Mouse (Mus musculus) stomach, embryonic 16.5 days (tissue): ENCODE data around the gene Rfx7. TPM values are rescaled to one million over a fixed set of nuclear protein-coding genes. Genes with fewer than 3 reads are reported as not detected.

Experiments
- ATAC-seq: fragments of 200-750 bp; cut with Nextera tagmentation; 2 replicates; pipeline ENCODE4 v1.8.0; 2017; ENCODE audit warnings: moderate number of reproducible peaks, moderate TSS enrichment; ENCODE audit not compliant: insufficient read depth, low FRiP score
- H3K27ac ChIP-seq: fragments of 300-500 bp; sonication (generic); 2 replicates; pipeline ENCODE4 v1.5.1; 2014; ENCODE audit warnings: low read length
- H3K27me3 ChIP-seq: fragments of 300-500 bp; sonication (generic); 2 replicates; pipeline ENCODE4 v1.6.1; 2014; ENCODE audit warnings: low read length, control low read depth, mixed read lengths; ENCODE audit not compliant: control insufficient read depth, insufficient read depth
- H3K36me3 ChIP-seq: fragments of 300-500 bp; sonication (generic); 2 replicates; pipeline ENCODE4 v1.6.1; 2014; ENCODE audit warnings: low read length; ENCODE audit not compliant: control insufficient read depth, insufficient read depth
- H3K4me1 ChIP-seq: fragments of 300-500 bp; sonication (generic); 2 replicates; pipeline ENCODE4 v1.6.1; 2014; ENCODE audit warnings: low read length, control low read depth, mixed read lengths; ENCODE audit not compliant: control insufficient read depth, insufficient read depth
- H3K4me2 ChIP-seq: fragments of 300-500 bp; sonication (generic); 2 replicates; pipeline ENCODE4 v1.6.1; 2014; ENCODE audit warnings: low read depth, low read length, mixed read lengths
- H3K4me3 ChIP-seq: fragments of 300-500 bp; sonication (generic); replicated peaks from 2 replicates; pipeline ENCODE4 v1.5.1; 2014; ENCODE audit warnings: mild to moderate bottlenecking, low read length
- H3K9ac ChIP-seq: fragments of 300-500 bp; sonication (generic); 2 replicates; pipeline ENCODE4 v1.6.1; 2014; ENCODE audit warnings: low read length
- H3K9me3 ChIP-seq: fragments of 300-500 bp; sonication (generic); replicated peaks from 2 replicates; pipeline ENCODE4 v1.6.1; 2016; ENCODE audit warnings: low read length, control low read depth; ENCODE audit not compliant: control insufficient read depth
- WGBS: fragments of 180-500 bp; shearing (Covaris S2); extraction: QIAGEN DNeasy Blood & Tissue Kit; methylation state at CpG from one replicate; pipeline ENCODE4 v1.1.7; 2014; 5-methylcytosine and 5-hydroxymethylcytosine counted together
- polyA plus RNA-seq: library from polyadenylated mRNA; unstranded; fragments of >200 nt; fragmentation: Nextera tagmentation; extraction: Ambion mirVana; gene quantifications from 2 replicates; pipeline ENCODE4 v1.2.1, GENCODE M21; 2015

Rfx7 gene
- polyA plus RNA-seq, 1 experiment from 2014 or later: 8.8 TPM

GRCm38 (mm10) chr9:72627598-72627997 is 95.6 kb downstream of the Rfx7 start:
- no peak overlapping the region for H3K9ac ChIP-seq
- H3K4me3 ChIP-seq: no peak overlapping the region
- peaks cover 15% of the 10 kb centered on the region for H3K4me1 ChIP-seq
- H3K4me2 ChIP-seq: no peak overlapping the region
- no peaks in the 10 kb centered on the region for H3K27me3 ChIP-seq
- peak overlapping the region; percentile 4 for H3K27ac ChIP-seq
- no peaks in the 10 kb centered on the region for H3K36me3 ChIP-seq
- H3K9me3 ChIP-seq: no peaks in the 10 kb centered on the region
- no peak for ATAC-seq
- WGBS: 20% methylated on average over 1 of the region's 1 CpGs

- Histone ChIP-seq H3K27ac (peak overlapping the region; percentile 57), H3K27me3 (no peaks in the 10 kb centered on the region), H3K9me3 (no peaks in the 10 kb centered on the region), H3K4me3 (no peak overlapping the region), H3K4me1 (peaks cover 15% of the 10 kb centered on the region), H3K9ac (no peak overlapping the region), H3K4me2 (no peak overlapping the region), H3K36me3 (no peaks in the 10 kb centered on the region)
- 12% methylated on average over 2 of the region's 2 CpGs for WGBS
- peak; percentile 69; the same call in 1 of the 2 replicates for ATAC-seq
Observed at GRCm38 (mm10) chr9:72628591-72628990, 96.6 kb downstream of the Rfx7 start.

GRCm38 (mm10) chr9:72632198-72632597 is 100.2 kb downstream of the Rfx7 start:
- H3K4me2 ChIP-seq: no peak overlapping the region
- H3K9me3 ChIP-seq: no peaks in the 10 kb centered on the region
- 19% methylated on average over 1 of the region's 1 CpGs for WGBS
- peaks cover 15% of the 10 kb centered on the region for H3K4me1 ChIP-seq
- H3K4me3 ChIP-seq: no peak overlapping the region
- no peak overlapping the region for H3K9ac ChIP-seq
- H3K27me3 ChIP-seq: no peaks in the 10 kb centered on the region
- H3K27ac ChIP-seq: no peak overlapping the region
- ATAC-seq: no peak
- no peaks in the 10 kb centered on the region for H3K36me3 ChIP-seq

GRCm38 (mm10) chr9:72635134-72635533 is 103.1 kb downstream of the Rfx7 start:
- H3K4me3 ChIP-seq: no peak overlapping the region
- no peaks in the 10 kb centered on the region for H3K36me3 ChIP-seq
- no peak overlapping the region for H3K9ac ChIP-seq
- ATAC-seq: no peak
- no peaks in the 10 kb centered on the region for H3K9me3 ChIP-seq
- H3K27ac ChIP-seq: no peak overlapping the region
- peaks cover 8% of the 10 kb centered on the region for H3K4me1 ChIP-seq
- no peaks in the 10 kb centered on the region for H3K27me3 ChIP-seq
- no peak overlapping the region for H3K4me2 ChIP-seq

- H3K9ac ChIP-seq: no peak overlapping the region
- 80% methylated on average over 7 of the region's 7 CpGs for WGBS
- H3K27me3 ChIP-seq: no peaks in the 10 kb centered on the region
- no peak overlapping the region for H3K4me3 ChIP-seq
- H3K36me3 ChIP-seq: no peaks in the 10 kb centered on the region
- no peaks in the 10 kb centered on the region for H3K9me3 ChIP-seq
- H3K4me2 ChIP-seq: no peak overlapping the region
- ATAC-seq: no peak
- H3K4me1 ChIP-seq: peaks cover 21% of the 10 kb centered on the region
- H3K27ac ChIP-seq: no peak overlapping the region
Observed at GRCm38 (mm10) chr9:72636547-72636946, 104.5 kb downstream of the Rfx7 start.

GRCm38 (mm10) chr9:72637243-72637642 is 105.2 kb downstream of the Rfx7 start:
- H3K27ac ChIP-seq: no peak overlapping the region
- H3K4me2 ChIP-seq: no peak overlapping the region
- peaks cover 21% of the 10 kb centered on the region for H3K4me1 ChIP-seq
- no peaks in the 10 kb centered on the region for H3K36me3 ChIP-seq
- 83% methylated on average over 8 of the region's 8 CpGs for WGBS
- no peaks in the 10 kb centered on the region for H3K9me3 ChIP-seq
- ATAC-seq: no peak
- no peaks in the 10 kb centered on the region for H3K27me3 ChIP-seq
- H3K4me3 ChIP-seq: no peak overlapping the region
- no peak overlapping the region for H3K9ac ChIP-seq

GRCm38 (mm10) chr9:72638951-72639842 is 107.2 kb downstream of the Rfx7 start:
- Histone ChIP-seq H3K4me2 (peak overlapping the region; percentile 61), H3K4me1 (peaks cover 26% of the 10 kb centered on the region), H3K36me3 (no peaks in the 10 kb centered on the region), H3K27me3 (no peaks in the 10 kb centered on the region), H3K4me3 (peak overlapping the region; percentile 28), H3K9ac (peak overlapping the region; percentile 77), H3K9me3 (no peaks in the 10 kb centered on the region), H3K27ac (peak overlapping the region; percentile 100)
- peak; percentile 74; the same call in 1 of the 2 replicates for ATAC-seq
- WGBS: 50% methylated on average over 9 of the region's 9 CpGs

- WGBS: 1% methylated on average over 27 of the region's 27 CpGs
- Histone ChIP-seq H3K4me3 (peak overlapping the region; percentile 28), H3K4me1 (peaks cover 26% of the 10 kb centered on the region), H3K9ac (peak overlapping the region; percentile 77), H3K27ac (peak overlapping the region; percentile 100), H3K9me3 (no peaks in the 10 kb centered on the region), H3K4me2 (peak overlapping the region; percentile 61), H3K36me3 (no peaks in the 10 kb centered on the region), H3K27me3 (no peaks in the 10 kb centered on the region)
- peak; percentile 93 for ATAC-seq
Observed at GRCm38 (mm10) chr9:72639843-72640621, 108.0 kb downstream of the Rfx7 start.

- peak overlapping the region; percentile 28 for H3K4me3 ChIP-seq
Observed at GRCm38 (mm10) chr9:72640642-72641041, 108.6 kb downstream of the Rfx7 start.

More at GRCm38 (mm10) chr9:72640642-72641041, 108.6 kb downstream of the Rfx7 start:
- Histone ChIP-seq H3K4me2 (peak overlapping the region; percentile 61), H3K9ac (peak overlapping the region; percentile 77), H3K9me3 (no peaks in the 10 kb centered on the region), H3K27ac (peak overlapping the region; percentile 100), H3K36me3 (no peaks in the 10 kb centered on the region), H3K4me1 (peaks cover 26% of the 10 kb centered on the region), H3K27me3 (no peaks in the 10 kb centered on the region)
- no peak for ATAC-seq
- 12% methylated on average over 7 of the region's 7 CpGs for WGBS
